In genomic region chr14:21484693-21485092, GRCm38 (mm10) we compare ENCODE assay signal across 11 mouse cellular contexts.
"Had no signal": no experiment of that assay in that cellular context is flagged by ENCODE, and none has a peak within 500 bp of the region (broad histone marks: within the 10 kb centered on the region; RNA-seq: fewer than 3 reads in every experiment).

No protein-coding gene starts in this region.

- H3K4me3 ChIP-seq: left cerebral cortex, adult 2 months; limb, embryonic 12.5 days; liver, embryonic 15.5 days; midbrain, embryonic 13.5 days; neural tube, embryonic 15.5 days; stomach, embryonic 15.5 days had no signal

- H3K27me3 ChIP-seq: limb, embryonic 12.5 days; liver, embryonic 15.5 days; midbrain, embryonic 13.5 days; neural tube, embryonic 15.5 days; stomach, embryonic 15.5 days had no signal

- H3K9me3 ChIP-seq: liver, embryonic 15.5 days; midbrain, embryonic 13.5 days; neural tube, embryonic 15.5 days; stomach, embryonic 15.5 days had no signal

- H3K9ac ChIP-seq: limb, embryonic 12.5 days; liver, embryonic 15.5 days; midbrain, embryonic 13.5 days; neural tube, embryonic 15.5 days; stomach, embryonic 15.5 days had no signal

- H3K27ac ChIP-seq: left cerebral cortex, adult 2 months; limb, embryonic 12.5 days; liver, embryonic 15.5 days; midbrain, embryonic 13.5 days; neural tube, embryonic 15.5 days; stomach, embryonic 15.5 days had no signal

- H3K4me2 ChIP-seq: limb, embryonic 12.5 days; liver, embryonic 15.5 days; midbrain, embryonic 13.5 days; neural tube, embryonic 15.5 days; stomach, embryonic 15.5 days had no signal

- ATAC-seq: midbrain, embryonic 13.5 days had no signal

- DNase-seq: kidney, adult 18-20 months; kidney, postnatal 10 days; lung, postnatal 36 days; right cerebral cortex, postnatal 4 days; thymus, postnatal 4 days had no signal

- H3K36me3 ChIP-seq: limb, embryonic 12.5 days; liver, embryonic 15.5 days; midbrain, embryonic 13.5 days; neural tube, embryonic 15.5 days; stomach, embryonic 15.5 days had no signal

- H3K4me1 ChIP-seq: limb, embryonic 12.5 days; liver, embryonic 15.5 days; neural tube, embryonic 15.5 days; stomach, embryonic 15.5 days had no signal
